Mouse (Mus musculus): ENCODE results near the gene Gfod1.

The Gfod1 gene

GRCm38 (mm10) chr13:43203234-43203633 lies 100.7 kb downstream of the Gfod1 start:
- no peak for DNase-seq (ENCODE audit: low spot score)

- no peak for DNase-seq (ENCODE audit: low spot score)
Observed at GRCm38 (mm10) chr13:43202351-43202750, 101.6 kb downstream of the Gfod1 start.

GRCm38 (mm10) chr13:43201033-43201432 lies 102.9 kb downstream of the Gfod1 start:
- DNase-seq (ENCODE audit: low spot score) = peak; percentile 71

GRCm38 (mm10) chr13:43200473-43200872 lies 103.5 kb downstream of the Gfod1 start:
- no peak for DNase-seq (ENCODE audit: low spot score)

- DNase-seq (ENCODE audit: low spot score) = peak; percentile 67
Observed at GRCm38 (mm10) chr13:43199749-43200148, 104.2 kb downstream of the Gfod1 start.

GRCm38 (mm10) chr13:43199282-43199681 lies 104.7 kb downstream of the Gfod1 start:
- no peak for DNase-seq (ENCODE audit: low spot score)

GRCm38 (mm10) chr13:43197187-43197586 lies 106.8 kb downstream of the Gfod1 start:
- no peak for DNase-seq (ENCODE audit: low spot score)

- DNase-seq (ENCODE audit: low spot score) = no peak
Observed at GRCm38 (mm10) chr13:43196000-43196399, 108.0 kb downstream of the Gfod1 start.

GRCm38 (mm10) chr13:43193932-43194331 lies 110.0 kb downstream of the Gfod1 start:
- DNase-seq (ENCODE audit: low spot score) = no peak

GRCm38 (mm10) chr13:43193266-43193665 lies 110.7 kb downstream of the Gfod1 start:
- DNase-seq (ENCODE audit: low spot score) = no peak

GRCm38 (mm10) chr13:43191741-43192192 lies 112.2 kb downstream of the Gfod1 start:
- DNase-seq (ENCODE audit: low spot score) = peak; percentile 49

- DNase-seq (ENCODE audit: low spot score) = no peak
Observed at GRCm38 (mm10) chr13:43191290-43191689, 112.7 kb downstream of the Gfod1 start.

- no peak for DNase-seq (ENCODE audit: low spot score)
Observed at GRCm38 (mm10) chr13:43187736-43188135, 116.2 kb downstream of the Gfod1 start.

GRCm38 (mm10) chr13:43183248-43184055 lies 120.5 kb downstream of the Gfod1 start:
- DNase-seq (ENCODE audit: low spot score) = no peak

GRCm38 (mm10) chr13:43182465-43183201 lies 121.3 kb downstream of the Gfod1 start:
- DNase-seq (ENCODE audit: low spot score) = peak; percentile 87

- DNase-seq (ENCODE audit: low spot score) = no peak
Observed at GRCm38 (mm10) chr13:43181104-43181503, 122.9 kb downstream of the Gfod1 start.

- no peak for DNase-seq (ENCODE audit: low spot score)
Observed at GRCm38 (mm10) chr13:43177317-43177716, 126.7 kb downstream of the Gfod1 start.

GRCm38 (mm10) chr13:43176676-43177075 lies 127.3 kb downstream of the Gfod1 start:
- no peak for DNase-seq (ENCODE audit: low spot score)

GRCm38 (mm10) chr13:43173262-43173661 lies 130.7 kb downstream of the Gfod1 start:
- DNase-seq (ENCODE audit: low spot score) = peak; percentile 86

GRCm38 (mm10) chr13:43172036-43172713 lies 131.8 kb downstream of the Gfod1 start:
- DNase-seq (ENCODE audit: low spot score) = no peak

- DNase-seq (ENCODE audit: low spot score) = peak; percentile 97
Observed at GRCm38 (mm10) chr13:43171020-43171710, 132.8 kb downstream of the Gfod1 start, which contains the start of gene Tbc1d7. Tbc1d7 (minus strand) TSS chr13:43171501.

GRCm38 (mm10) chr13:43167721-43168120 lies 136.3 kb downstream of the Gfod1 start:
- DNase-seq (ENCODE audit: low spot score) = no peak
